Mouse (Mus musculus) ES-E14 (cell line): ENCODE results near the gene Acbd3. TPM values are rescaled to one million over a fixed set of nuclear protein-coding genes. Genes with fewer than 3 reads are reported as not detected.

ENCODE experiments used
- DNase-seq: peaks from one replicate; pipeline ENCODE4 v3.0.0-alpha.2; 2013; ENCODE audit warnings: low read depth, low spot score
- H3K27ac ChIP-seq: 2 replicates; pipeline ENCODE4 v1.5.1; 2012; ENCODE audit warnings: low read depth, mild to moderate bottlenecking, low read length, moderate library complexity, mixed read lengths; ENCODE audit not compliant: poor library complexity, insufficient read depth, severe bottlenecking
- H3K36me3 ChIP-seq: 2 replicates; pipeline ENCODE4 v1.6.1; 2012; ENCODE audit warnings: mild to moderate bottlenecking, low read length, moderate library complexity, mixed read lengths; ENCODE audit not compliant: control insufficient read depth, poor library complexity, insufficient read depth, severe bottlenecking
- H3K4me1 ChIP-seq, 2 experiments: fragments of 150-350 bp in 1 of 2; sonication (generic) in 1 of 2; 2 replicates each; pipeline ENCODE4 v1.6.1; 2012; ENCODE audit warnings: low read length in 2 of 2, mild to moderate bottlenecking in 1 of 2, mixed read lengths in 1 of 2; ENCODE audit not compliant: control insufficient read depth in 2 of 2, insufficient read depth in 2 of 2, poor library complexity in 1 of 2
- H3K4me3 ChIP-seq, 2 experiments: fragments of 150-350 bp in 1 of 2; sonication (generic) in 1 of 2; 2 replicates each; pipeline ENCODE4 v1.5.1; 2012; ENCODE audit warnings: low read length in 2 of 2, low read depth in 1 of 2, mild to moderate bottlenecking in 1 of 2, mixed read lengths in 1 of 2; ENCODE audit not compliant: insufficient read depth in 1 of 2, poor library complexity in 1 of 2, severe bottlenecking in 1 of 2
- H3K9ac ChIP-seq: 2 replicates; pipeline ENCODE4 v1.6.1; 2012; ENCODE audit warnings: low read depth, mild to moderate bottlenecking, low read length, mixed read lengths; ENCODE audit not compliant: poor library complexity, insufficient read depth, severe bottlenecking
- H3K9me3 ChIP-seq: fragments of 150-350 bp; sonication (generic); 2 replicates; pipeline ENCODE4 v1.6.1; 2012; ENCODE audit warnings: low read depth, mild to moderate bottlenecking, low read length; ENCODE audit not compliant: control insufficient read depth, insufficient read depth
- CHD2 ChIP-seq: IDR thresholded peaks from 2 replicates; pipeline ENCODE4 v1.6.1; 2014; ENCODE audit warnings: mild to moderate bottlenecking, low read depth, low read length, inconsistent platforms
- HCFC1 ChIP-seq: IDR thresholded peaks from 2 replicates; pipeline ENCODE4 v1.6.1; 2012; ENCODE audit warnings: low read length, inconsistent platforms, borderline replicate concordance; ENCODE audit not compliant: insufficient read depth
- MAFK ChIP-seq: IDR thresholded peaks from 2 replicates; pipeline ENCODE4 v1.6.1; 2014; ENCODE audit warnings: mild to moderate bottlenecking, low read depth, low read length, inconsistent platforms; ENCODE audit not compliant: insufficient read depth
- ZC3H11A ChIP-seq: IDR thresholded peaks from 2 replicates; pipeline ENCODE4 v1.6.1; 2012; ENCODE audit warnings: low read depth, mild to moderate bottlenecking, inconsistent platforms, low read length, borderline replicate concordance
- ZNF384 ChIP-seq: IDR thresholded peaks from 2 replicates; pipeline ENCODE4 v1.6.1; 2012; ENCODE audit warnings: low read depth, low read length, inconsistent platforms
- in situ Hi-C, 2 experiments: fragments of 600-800 bp; cut with MboI; formaldehyde crosslinking; loops; one replicate each; pipeline ENCODE4 v1.15.1; 2025; ENCODE audit warnings: low sequenced_read_pairs in 2 of 2, inconsistent platforms in 1 of 2; ENCODE audit not compliant: unreplicated experiment in 2 of 2
- total RNA-seq: library from RNA; depleted of rRNA; stranded (reverse); fragments of 300-350 nt; gene quantifications from 2 replicates; pipeline ENCODE4 v1.2.3, GENCODE M21; 2012

Acbd3 gene
- total RNA-seq, 1 experiment, result 20.4 TPM

DNA sequence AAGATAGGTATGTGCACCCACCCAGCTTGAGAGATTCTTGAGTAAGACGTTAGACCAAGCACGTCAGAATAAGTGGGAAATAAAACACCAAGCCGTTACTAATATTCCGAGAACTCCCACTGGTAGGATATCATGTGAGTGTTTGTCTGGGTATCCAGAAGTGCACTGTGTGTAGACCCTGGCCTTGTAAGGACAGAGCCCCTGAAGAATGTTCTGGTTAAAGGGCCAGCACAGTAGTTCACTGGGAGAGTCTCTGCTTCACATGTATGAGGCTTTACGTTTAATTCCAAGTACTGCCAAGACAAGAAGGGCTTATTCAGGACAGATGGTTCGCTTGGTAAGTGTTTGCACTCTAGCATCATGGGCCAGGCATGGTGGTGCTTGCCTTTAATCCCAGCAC is 6.4 kb upstream of the Acbd3 start:
- Histone ChIP-seq H3K4me3 (no peak overlapping the region), H3K9me3 (no peaks in the 10 kb centered on the region), H3K4me1 (no peaks in the 10 kb centered on the region), H3K27ac (no peak overlapping the region), H3K9ac (no peak overlapping the region), H3K36me3 (no peaks in the 10 kb centered on the region)
- no peak for DNase-seq
- no peak for TF ChIP-seq CHD2
- in situ Hi-C loops, result no loop called here

DNA sequence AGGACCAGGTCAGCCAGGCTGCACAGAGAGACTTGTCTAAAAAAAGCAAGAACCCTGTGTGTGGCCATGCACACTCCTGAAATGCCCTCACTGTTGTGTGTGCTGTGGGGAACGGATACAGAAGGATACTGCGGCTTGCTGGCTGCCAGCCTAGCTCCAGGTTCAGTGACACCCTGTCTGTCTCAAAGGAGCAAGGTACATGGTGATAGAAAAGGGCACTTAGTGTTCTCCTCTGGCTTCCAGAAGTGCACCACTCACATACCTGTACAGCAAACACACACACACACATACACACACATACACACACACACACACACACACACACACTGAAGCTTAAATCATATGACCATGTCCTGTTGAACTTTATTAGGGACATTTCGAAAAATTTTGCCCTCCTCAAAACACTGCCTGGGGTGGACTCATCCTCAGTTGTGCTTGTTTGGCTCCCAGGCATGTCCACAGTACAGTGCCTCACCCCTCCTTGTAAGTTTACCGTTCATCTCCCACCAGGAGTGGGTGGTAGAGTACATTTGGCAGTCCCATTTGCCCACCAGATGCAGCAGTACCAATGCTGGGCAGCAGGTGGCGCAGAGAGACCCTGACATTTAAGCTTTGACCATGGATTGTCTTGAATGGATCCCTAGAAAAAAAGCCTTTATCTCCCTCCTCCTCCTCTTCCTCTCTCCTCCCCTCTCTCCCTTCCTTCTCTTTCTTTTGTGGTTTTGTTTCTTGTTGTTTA is 5.7 kb upstream of the Acbd3 start:
- H3K27ac ChIP-seq, result no peak overlapping the region
- in situ Hi-C loops, result no loop called here
- H3K9ac ChIP-seq, result no peak overlapping the region
- no peaks in the 10 kb centered on the region for H3K4me1 ChIP-seq
- no peaks in the 10 kb centered on the region for H3K9me3 ChIP-seq
- DNase-seq, result peak; percentile 80
- TF ChIP-seq CHD2 (no peak), HCFC1 (no peak), MAFK (no peak), ZC3H11A (peak; percentile 55), ZNF384 (peak; percentile 52; the same call in 1 of the 2 replicates)
- H3K36me3 ChIP-seq, result no peaks in the 10 kb centered on the region
- no peak overlapping the region for H3K4me3 ChIP-seq

DNA sequence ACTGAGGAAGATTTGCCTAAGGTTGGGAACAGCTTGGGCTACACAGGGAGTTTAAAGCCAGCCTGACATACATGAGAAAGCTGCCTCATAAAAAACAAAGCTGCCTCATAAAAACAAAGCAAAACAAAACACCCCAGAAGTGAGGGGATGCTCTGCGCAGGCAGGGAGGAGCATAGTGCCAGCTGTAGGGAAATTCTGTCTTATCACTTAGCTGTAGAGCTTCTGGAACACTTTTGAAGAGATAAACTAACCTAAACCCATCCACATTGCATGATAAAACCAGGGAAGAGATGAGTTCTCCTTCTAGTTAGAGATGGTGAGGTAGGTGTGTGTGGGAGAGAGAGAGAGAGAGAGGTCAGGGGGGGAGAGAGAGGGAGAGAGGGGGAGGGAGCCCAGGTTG is 3.2 kb upstream of the Acbd3 start:
- H3K9ac ChIP-seq, result no peak overlapping the region
- H3K9me3 ChIP-seq, result no peaks in the 10 kb centered on the region
- in situ Hi-C loops, result no loop called here
- H3K4me1 ChIP-seq, result peaks cover 0 to 4% of the 10 kb centered on the region in 2 experiments; a peak in 2 of 4 replicates
- H3K36me3 ChIP-seq, result no peaks in the 10 kb centered on the region
- H3K27ac ChIP-seq, result no peak overlapping the region
- no peak overlapping the region for H3K4me3 ChIP-seq
- TF ChIP-seq ZNF384, result no peak
- no peak for TF ChIP-seq MAFK
- no peak for TF ChIP-seq HCFC1
- no peak for TF ChIP-seq ZC3H11A
- TF ChIP-seq CHD2, result no peak
- no peak for DNase-seq

- in situ Hi-C loops, result no loop called here
- Histone ChIP-seq H3K4me1 (peaks cover 0 to 9% of the 10 kb centered on the region in 2 experiments; a peak in 2 of 4 replicates), H3K4me3 (no peak overlapping the region), H3K9ac (no peak overlapping the region), H3K36me3 (no peaks in the 10 kb centered on the region), H3K9me3 (no peaks in the 10 kb centered on the region), H3K27ac (no peak overlapping the region)
- no peak for TF ChIP-seq ZNF384
- no peak for DNase-seq
Observed at GRCm38 (mm10) chr1:180723701-180724238, 2.1 kb upstream of the Acbd3 start.

- H3K36me3 ChIP-seq, result no peaks in the 10 kb centered on the region
- peak overlapping the region; percentile 85 to 93 for H3K4me3 ChIP-seq
- H3K9me3 ChIP-seq, result no peaks in the 10 kb centered on the region
- in situ Hi-C loops, result no loop called here
- DNase-seq, result no peak
- H3K4me1 ChIP-seq, result peaks cover 0 to 9% of the 10 kb centered on the region in 2 experiments; a peak in 2 of 4 replicates
- H3K27ac ChIP-seq, result 0 out of 2 replicates have a peak overlapping the region, but pooled peaks have one; percentile 26
- TF ChIP-seq ZNF384, result no peak
- no peak for TF ChIP-seq ZC3H11A
- no peak for TF ChIP-seq HCFC1
- TF ChIP-seq CHD2, result no peak
- no peak for TF ChIP-seq MAFK
- peak overlapping the region; percentile 84 for H3K9ac ChIP-seq
Observed at GRCm38 (mm10) chr1:180726183-180726582, 340 bp downstream of the Acbd3 start.
